Mouse (Mus musculus) bone marrow macrophage, adult 2 months (primary cell): ENCODE results near the gene Zbtb39.

Source experiments
- CTCF ChIP-seq: IDR thresholded peaks from 2 replicates; pipeline ENCODE4 v1.5.1; 2012; ENCODE audit warnings: low read depth, mild to moderate bottlenecking, low read length, moderate library complexity
- POLR2A ChIP-seq: IDR thresholded peaks from 2 replicates; pipeline ENCODE4 v1.6.1; 2012; ENCODE audit warnings: mild to moderate bottlenecking, low read depth, low read length, borderline replicate concordance

DNA sequence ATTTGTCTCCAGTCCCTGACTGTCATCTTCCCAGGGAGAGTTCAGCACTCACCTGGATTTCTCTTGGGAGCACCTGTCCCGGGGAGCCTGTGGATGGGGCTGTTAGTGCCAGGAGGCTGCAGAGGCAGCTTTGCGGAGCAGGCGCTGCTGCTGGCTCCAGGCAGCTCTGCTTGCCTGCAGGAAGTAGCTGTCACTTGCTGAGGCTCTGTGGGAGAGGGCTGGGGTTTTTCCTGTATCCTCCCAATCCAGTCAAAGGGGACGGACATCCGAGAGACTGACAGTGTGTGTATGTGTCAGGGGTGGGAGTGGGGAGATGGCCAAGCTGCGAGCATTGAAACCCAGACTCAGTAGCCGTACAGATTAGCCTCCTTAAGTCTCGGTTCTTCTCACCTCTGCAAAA lies 12.2 kb downstream of the Zbtb39 start, which contains the start of gene Gpr182:
- TF ChIP-seq POLR2A (no peak), CTCF (no peak)
